Mouse (Mus musculus): ENCODE results near the gene Gm20422.
A peak's percentile ranks its signal among the peaks of the same experiment; 100 is the strongest.
"Not testable (repeated sequence)": the region's sequence is repeated elsewhere in the genome, so short reads cannot be mapped to it uniquely, and the experiment has no call there.

The Gm20422 gene

DNA sequence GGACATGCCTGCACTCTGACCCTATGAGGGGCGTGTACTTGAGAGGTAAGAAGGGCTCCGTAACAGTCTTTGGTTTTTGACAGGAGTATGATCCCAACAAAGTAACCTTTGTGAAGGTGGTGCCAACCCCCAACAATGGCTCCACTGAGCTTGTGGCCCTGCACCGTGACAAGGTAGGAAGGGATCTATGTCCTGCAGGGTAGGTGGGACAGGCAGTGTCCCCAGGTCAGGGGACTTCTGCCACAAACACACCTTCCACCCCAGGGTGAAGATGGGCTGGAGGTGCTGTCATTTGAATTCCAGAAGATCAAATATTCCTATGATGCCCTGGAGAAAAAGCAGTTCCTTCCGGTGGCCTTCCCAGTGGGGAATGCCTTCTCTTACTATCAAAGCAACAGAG lies 19.0 kb upstream of the Gm20422 start:
- no peak for DNase-seq (ENCODE audit: low spot score)

DNA sequence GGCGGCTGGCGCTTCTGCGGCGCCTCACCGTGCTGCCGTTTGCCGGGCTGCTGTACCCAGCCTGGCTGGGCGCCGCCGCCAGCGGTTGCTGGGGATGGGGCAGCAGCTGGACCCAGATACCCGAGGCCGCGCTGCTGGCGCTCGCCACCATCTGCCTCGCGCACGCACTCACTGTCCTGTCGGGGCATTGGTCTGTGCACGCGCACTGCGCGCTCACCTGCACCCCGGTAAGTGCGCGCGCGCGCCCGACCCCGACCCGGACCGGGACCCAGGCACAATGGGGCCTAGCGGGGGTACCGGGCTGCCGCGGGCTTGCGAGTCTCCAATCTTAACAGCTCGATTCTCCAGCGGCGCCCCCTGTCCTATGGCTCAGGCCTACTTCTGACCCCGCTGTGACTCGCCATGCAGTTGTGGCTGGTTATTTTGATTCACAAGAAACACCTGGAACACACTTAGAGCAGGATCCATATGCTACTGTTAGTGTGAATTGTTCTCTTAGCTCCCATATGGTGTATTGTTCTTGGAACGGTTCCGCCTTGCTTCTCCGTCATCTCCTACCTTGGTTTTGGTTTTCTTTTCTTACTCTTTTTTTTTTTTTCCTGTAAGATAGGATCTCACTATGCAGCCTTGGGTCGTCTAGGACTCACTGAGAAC lies 16.9 kb upstream of the Gm20422 start:
- DNase-seq (ENCODE audit: low spot score) = peak; percentile 37

DNA sequence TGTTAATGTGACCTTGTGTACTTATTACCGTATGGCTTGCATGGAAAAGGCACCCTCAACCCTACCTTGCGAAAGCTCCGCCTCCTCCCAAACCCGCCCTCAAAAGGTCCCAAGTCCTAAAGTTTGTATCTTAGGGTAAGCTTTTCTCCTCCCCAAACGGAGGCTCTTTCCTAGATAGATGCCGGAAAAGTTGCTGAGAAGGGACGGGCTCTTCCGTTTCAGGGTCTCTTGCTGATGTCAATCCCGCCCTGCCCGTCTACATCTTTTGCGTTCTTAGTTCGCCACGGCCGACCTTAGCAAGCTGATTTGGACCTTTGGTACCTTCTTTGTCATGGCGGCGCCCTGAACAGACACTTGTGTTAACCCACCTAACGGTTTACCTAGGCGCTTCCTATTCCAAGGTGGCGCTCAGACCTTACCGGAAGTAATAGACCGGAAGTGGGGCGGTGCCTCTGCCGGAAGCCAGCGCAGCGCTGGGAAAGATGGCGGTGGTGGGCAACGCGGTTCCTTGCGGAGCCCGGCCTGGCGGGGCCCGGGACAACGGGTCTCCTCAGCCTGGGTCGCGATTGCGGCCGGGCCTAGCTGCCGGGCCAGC lies 16.2 kb upstream of the Gm20422 start, which contains the start of the genes Atp13a1 and Zfp866:
TSS of gene Atp13a1 (plus strand) at position 391 of the 595 bp plus-strand sequence.
TSS of gene Zfp866 (minus strand) at position 406 of the 595 bp plus-strand sequence.
- peak; percentile 89 for DNase-seq (ENCODE audit: low spot score)

DNA sequence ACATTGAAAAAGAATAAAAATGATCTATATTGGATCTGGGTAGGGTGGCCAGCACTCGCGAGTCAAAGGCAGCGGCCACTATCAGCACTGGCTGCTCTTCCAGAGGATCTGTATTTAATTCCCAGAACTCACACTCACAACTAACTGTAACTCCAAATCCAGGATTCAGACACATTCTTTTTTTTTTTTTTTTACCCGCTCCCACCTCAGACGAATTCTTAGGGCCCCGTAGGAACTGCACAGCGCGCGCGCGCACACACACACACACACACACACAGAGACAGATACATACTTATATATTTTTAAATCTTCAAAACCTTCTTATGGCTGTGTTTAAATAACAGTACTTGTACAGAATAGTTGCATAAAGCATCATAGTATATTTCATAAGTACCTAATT lies 15.7 kb upstream of the Gm20422 start:
- no peak for DNase-seq (ENCODE audit: low spot score)

DNA sequence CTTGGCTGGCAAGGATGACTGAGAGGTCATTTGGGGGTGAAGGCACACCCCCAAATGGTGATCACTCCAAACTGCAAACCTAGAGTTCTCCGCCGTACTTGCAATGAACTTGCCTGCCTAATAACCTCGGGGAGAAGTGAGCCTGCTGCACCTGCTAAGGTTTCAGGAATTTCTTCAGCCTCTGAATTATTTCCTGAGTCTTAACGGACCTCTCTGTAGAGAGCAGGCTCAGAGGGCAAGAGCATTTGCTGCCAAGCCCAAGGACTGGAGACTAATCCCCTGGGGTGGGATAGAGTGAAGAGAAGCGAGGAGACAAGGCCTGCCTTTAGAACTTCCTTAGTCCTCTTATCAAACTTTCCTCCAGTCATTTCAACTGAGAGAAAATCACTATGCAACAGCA lies 15.0 kb upstream of the Gm20422 start:
- DNase-seq (ENCODE audit: low spot score) = no peak

DNA sequence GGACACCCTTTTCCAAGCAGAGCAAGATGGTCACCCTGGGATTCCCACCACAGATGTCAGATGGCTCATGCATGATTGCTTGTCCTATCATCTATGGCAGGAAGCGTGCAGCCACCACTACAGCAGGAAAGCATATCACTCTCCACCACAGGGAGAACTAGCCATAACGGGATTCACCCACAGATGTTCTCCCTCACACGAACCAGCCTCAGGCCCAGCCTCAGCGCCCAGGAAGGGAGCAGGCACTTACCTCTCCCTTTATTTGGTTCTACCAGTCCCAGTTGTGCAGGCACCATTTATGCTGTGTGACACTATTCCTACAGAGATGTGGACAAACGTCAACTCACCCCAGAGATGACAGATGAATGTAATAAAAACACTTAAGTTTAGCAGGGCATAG lies 14.4 kb upstream of the Gm20422 start:
- DNase-seq (ENCODE audit: low spot score) = no peak

DNA sequence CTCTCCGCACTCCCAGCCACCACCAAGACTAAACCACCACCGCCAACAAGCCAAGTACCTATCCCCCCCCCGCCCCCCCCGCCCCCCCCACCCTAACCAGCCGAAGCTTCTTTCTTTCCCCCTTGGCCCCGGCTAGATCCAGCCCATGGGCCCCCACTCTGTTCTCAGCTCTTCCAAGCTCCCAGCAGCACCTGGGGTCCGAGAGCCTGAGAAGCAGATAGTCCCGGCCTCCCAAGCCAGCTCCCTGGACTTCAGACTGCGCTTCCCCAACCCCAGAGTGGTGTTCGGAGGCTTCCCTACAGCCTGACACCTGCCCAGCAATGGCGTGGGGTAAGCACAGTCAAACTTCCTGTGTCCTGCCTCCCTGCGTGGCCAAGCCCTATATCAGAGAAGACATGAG lies 2.4 kb upstream of the Gm20422 start:
- DNase-seq (ENCODE audit: low spot score) = no peak

DNA sequence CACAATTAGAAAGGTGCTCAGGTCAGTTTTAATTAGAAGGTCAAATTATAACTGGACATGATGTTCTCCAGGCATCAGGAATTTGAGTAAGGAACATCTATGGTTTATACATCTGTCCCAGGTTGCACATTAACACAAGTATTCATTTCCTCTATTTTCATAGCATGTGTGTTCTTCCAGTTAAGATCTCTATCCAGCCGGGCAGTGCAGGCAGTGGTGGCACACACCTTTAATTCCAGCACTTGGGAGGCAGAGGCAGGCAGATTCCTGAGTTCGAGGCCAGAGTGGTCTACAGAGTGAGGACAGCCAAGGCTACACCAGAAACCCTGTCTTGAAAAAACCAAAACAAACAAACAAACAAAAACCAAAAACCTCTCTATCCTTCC lies 456 bp upstream of the Gm20422 start:
- no peak for DNase-seq (ENCODE audit: low spot score)

DNA sequence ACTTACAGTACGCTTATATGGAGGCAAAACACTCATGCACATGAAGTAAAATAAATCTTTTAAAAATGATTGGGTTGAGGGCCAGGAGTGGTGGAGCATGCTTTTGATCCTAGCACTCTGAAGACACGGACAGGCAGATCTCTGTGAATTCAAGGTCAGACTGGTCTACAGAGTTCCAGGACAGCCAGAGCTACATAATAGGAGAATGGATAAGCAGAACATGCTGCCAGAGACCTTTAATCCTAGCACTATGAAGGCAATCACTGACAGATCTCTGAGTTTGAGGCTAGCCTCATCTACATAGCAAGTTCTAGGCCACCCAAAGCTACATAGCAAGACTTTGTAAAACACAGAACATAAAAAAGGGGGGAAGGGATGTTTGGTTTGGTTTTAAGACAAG lies 2.6 kb downstream of the Gm20422 start:
- no peak for DNase-seq (ENCODE audit: low spot score)

DNA sequence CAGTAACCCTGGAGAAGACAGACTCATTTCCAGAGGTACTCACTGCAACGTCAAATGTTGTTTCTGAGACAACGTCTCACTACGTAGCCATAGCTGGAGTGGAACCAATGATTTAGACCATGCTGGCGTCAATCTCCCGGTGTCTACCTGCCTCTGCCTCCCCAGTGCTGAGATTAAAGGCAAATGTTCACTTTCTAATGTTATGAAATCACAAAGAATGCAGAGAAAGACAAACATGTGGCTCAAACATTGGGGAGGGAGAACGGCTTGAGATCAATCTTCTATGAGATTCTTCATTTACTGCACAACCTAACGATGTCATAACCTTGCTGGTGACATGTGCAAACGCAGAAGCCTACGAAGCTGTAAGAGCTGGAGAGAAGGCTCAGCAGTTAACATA lies 3.5 kb downstream of the Gm20422 start:
- DNase-seq (ENCODE audit: low spot score) = no peak

DNA sequence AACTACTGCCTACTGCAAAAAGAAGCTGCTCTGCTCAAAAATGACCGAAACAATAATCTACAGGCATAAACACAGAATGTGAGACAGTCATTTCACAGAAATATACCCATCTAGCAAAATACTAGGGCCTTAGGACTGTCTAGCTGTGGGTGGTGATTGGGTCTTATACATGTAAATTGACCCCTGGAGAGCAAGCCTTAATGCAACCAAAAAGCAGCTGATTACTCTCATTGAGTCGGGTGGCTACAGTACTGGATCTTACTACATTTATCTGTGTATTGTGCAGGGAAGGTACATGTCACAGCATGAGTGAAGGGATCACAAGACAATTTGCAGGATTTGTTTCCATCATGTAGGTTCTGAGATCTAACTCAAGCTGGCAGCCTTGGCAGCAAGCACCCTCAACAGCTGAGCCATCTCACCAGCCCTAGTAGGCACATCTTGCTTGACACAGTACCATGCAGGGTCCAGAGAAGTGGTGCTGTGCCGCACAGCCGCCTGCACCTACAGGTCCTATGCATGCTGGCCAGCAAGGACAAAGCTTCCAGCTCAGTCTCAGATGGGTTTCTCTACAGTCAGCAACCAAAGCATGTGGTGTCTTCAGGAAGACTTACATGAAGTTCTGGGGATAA lies 12.8 kb downstream of the Gm20422 start:
- no peak for DNase-seq (ENCODE audit: low spot score)

DNA sequence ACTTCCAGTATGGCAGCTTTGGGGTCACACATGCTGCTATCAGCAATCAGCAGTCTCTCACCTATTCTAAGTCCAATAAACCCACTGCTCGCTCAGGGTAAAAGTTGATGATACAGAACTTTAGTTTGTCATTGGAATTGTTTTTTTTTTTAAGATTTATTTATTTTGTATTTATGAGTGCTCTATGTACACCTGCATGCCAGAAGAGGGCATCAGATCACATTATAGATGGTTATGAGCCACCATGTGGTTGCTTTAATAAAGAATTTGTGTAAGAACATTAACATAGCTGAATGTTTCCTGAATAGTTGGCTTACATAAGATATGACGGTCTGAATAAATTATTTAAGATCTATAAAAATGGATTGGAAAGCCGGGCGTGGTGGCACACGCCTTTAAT lies 16.4 kb downstream of the Gm20422 start:
- DNase-seq (ENCODE audit: low spot score) = no peak

DNA sequence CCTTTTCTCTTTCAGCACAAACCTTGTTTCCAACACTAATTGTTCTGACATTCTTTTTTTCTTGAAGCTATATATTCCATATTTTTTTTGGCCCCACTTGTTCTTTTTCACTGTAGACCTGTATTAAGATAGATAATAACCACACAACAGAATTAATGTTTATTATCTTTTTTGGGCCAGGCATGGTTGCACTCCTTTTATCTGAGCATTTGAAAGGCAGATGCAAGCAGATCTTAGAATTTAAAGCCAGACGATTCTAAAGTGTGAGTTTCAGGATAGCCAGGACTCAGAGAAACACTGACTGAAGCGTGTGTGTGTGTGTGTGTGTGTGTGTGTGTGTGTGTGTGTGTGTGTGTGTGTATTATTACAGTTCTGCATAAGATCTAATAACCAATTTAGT lies 22.2 kb downstream of the Gm20422 start:
- no peak for DNase-seq (ENCODE audit: low spot score)

DNA sequence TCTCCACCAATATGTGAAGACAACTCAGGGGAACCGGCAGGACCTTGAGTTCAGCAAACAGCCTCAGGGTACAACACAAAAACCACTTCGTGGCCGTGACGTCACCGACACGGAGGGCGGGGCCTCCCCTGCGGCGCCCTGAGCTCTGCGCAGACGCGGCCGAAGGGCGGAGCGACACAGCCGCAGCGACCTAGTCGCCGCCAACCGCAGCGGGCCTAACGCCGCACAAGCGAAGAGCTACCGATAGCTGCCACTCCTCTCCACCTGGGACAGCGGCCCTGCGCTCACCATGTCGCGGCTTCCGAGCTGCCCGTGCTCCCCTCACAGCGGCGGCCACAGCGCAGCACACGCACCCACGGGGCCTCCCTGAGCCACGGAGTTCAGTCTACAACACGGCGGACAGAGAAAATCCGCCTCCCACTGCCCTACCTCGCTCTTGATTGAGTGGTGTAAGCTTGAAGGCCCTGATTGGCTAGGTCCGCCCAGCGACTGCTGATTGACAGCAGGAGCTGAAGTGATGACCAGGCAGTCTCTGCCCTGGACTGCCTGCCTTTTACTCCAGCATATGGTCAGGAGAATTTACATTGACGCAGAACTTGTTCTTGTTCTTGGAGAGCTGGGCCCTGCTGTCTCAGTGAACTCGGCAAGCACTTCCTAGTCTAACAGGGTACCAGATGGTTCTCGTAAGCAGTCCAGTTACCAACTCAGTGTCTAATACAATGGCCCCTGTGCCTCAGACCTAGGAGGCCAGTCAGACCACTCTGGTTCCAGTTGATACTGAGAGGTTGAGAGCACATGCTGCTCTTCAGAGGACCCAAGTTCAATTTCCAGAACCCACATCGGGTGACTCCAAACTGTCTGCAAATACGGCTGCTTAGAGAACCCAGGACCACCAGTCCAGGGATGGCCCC lies 24.9 kb downstream of the Gm20422 start, which contains the start of gene Zfp963:
TSS of gene Zfp963 (minus strand) at position 427 of the 911 bp plus-strand sequence.
- DNase-seq (ENCODE audit: low spot score) = peak; percentile 93

DNA sequence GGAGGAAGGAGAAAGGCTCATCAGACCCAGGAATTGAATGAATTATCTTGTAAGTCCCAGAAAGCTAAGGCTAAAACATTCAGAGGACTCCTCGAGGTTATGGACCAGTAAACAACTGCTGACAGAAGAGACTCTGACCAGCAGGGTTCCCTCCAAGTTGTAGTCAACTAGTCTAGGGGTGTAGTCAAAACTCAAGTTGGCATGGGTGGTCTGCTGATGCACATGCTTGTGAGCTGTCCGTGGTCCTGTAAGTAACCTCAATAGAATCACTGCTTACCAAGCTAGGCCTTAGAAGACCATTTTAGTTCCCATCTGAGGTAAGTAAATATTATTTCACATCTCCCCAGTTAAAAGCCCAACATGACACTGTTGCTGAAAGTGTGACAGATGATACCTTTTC lies 33.5 kb downstream of the Gm20422 start:
- no peak for DNase-seq (ENCODE audit: low spot score)

DNA sequence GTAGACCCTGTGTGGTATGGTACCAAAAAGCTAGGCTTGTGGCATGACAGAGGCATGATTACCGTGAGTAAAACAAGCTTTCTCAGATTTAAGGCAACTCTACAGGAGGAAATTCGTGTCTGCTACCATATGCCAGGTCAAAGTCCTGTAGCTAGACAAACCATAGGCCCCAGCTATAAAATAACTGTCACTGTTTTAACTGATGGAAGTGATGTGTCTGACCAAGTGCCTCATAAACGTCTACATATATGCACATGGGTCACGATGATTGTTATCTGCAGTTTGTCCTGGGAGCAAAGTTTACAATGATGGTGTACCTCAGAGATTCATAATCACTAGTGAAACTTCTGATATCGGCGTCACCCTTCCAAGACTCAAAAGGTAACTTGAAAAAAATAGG lies 33.9 kb downstream of the Gm20422 start:
- no peak for DNase-seq (ENCODE audit: low spot score)

DNA sequence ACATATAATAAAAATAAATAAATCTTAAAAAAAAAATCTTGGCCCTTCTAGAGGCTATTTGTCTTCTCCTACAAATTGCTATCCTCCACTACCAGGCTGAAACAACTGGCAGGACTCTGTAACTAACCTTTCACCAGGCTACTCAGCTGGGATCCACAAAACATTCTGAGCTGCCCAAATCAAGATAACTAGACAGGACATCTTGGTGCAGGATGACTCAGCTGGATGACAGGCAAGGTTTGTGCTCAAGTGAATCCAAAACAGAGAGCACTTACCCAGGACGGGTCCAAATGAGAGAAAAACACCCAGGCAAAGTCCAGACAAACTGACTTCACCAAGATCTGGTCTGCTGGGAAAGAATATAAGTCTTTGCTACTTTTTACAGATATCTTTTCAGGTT lies 39.2 kb downstream of the Gm20422 start:
- DNase-seq (ENCODE audit: low spot score) = no peak

DNA sequence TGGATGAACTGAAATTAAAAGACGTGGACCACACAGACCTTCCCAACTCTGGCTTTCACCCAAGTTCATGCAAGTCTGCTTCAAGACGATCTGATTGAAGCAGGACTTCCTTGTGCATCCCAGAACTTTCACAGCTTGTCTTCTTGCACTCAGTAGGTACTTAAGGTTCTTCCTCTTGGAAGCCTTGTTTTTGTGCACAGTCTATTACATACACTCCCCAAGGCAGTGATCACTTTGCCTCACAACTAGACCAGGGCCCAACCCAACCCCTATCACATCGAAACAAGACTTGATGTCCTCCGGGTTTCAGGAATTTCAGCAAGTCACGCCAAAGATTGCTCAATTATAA lies 57.5 kb downstream of the Gm20422 start:
- DNase-seq (ENCODE audit: low spot score) = no peak

DNA sequence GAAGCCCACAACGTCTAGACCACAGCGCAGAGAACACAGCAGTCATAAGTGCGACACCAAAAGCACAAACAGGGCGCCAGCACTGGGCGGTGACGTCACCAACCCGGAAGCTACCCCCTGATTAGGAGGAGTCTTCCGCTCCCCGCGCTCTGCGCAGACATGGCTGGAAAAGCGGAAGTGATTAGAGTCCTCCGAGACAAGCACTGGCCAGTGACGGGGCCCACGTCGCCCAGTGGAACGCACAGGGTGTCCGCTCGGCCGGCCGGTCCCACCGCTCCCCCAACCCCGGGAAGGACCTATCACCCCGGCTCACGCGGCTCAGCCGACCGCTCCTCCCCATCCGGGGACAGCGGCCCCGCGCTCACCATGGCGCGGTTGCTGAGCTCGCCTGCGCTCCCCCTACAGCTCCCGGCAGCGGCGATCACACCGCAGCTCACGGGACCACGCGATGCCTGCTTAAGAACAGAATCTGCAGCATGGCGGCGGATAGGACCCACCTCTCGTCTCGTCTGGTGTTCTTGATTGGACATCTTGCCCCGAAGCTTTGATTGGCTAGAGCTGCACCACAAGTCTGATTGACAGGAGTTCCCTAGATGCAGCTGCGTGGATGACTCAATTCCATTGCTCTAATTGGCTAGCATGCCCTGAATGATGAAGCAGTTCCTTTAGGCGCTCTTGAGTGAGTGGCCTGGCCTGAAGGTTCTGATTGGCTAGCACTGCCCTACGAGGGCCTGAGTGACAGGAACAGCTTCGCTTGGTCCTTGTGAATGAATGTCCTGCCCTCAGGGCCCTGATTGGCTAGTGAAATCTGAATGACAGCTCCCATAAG lies 58.1 kb downstream of the Gm20422 start:
- DNase-seq (ENCODE audit: low spot score) = peak; percentile 97

DNA sequence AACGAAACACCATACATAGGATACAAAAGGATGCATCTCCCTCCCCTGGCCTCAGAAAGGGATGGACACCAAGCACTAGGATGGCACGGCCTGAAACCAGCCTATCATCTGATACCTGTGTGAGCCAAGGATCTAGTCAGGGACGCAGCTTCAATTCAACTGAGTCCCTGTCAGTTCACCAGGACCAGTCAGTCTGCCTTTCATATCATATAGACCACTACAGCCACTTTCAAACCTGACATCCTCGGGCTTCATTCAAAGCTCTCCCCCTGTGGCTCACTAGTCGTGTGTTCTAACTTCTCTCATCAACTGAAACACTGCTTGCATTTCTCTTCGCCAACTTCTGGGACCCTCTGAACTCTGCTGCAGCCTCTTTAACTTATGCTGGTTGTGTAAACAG lies 59.3 kb downstream of the Gm20422 start:
- no peak for DNase-seq (ENCODE audit: low spot score)

DNA sequence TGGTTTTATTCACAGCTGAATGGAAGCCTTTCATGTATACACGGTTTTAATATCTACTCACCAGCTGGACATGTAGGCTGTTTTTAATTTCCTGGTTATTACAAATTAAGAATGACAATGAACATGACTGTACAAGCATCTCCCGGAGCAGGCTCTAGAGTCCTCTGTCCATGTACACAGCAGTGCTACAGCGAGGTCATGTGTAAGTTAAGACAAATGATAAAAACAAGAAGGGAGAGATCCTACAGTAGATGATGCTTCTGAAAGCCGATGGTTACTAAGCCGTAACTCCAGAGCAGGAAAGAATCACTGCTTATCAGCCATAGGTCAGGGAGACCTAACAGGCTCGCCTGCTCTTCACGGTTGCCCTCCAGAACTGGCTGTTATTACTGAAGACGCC lies 61.2 kb downstream of the Gm20422 start:
- DNase-seq (ENCODE audit: low spot score) = no peak

DNA sequence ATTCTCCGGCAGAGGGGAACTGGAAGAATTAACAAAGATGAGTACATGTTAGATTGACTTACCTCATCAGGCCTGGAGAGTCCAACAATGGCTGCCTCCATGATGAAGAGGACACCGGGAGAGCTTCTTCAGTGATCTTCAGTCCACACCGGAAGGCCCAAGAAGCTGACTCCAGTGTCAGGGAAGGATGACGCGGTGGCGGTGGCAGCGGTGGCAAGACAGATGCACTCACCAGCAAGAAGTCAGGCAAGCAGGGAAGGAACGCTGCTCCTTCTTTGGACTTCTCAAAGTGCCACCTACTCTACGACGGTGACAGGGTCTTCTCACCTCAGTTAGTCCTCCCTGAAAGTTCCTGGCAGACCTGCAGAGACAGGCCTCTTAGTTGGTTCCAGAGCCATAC lies 64.1 kb downstream of the Gm20422 start, which contains the start of gene Zfp869:
TSS of gene Zfp869 (minus strand) at position 101 of the 400 bp plus-strand sequence.
- DNase-seq (ENCODE audit: low spot score) = not testable (repeated sequence)
